Mouse (Mus musculus): ENCODE measurements at regions not wholly inside any gene's neighbourhood (a gene's known extent, or its start where the extent isn't known, plus 50 kb on each side); places are given as distances from the start of the nearest gene placed in this dataset.

DNA sequence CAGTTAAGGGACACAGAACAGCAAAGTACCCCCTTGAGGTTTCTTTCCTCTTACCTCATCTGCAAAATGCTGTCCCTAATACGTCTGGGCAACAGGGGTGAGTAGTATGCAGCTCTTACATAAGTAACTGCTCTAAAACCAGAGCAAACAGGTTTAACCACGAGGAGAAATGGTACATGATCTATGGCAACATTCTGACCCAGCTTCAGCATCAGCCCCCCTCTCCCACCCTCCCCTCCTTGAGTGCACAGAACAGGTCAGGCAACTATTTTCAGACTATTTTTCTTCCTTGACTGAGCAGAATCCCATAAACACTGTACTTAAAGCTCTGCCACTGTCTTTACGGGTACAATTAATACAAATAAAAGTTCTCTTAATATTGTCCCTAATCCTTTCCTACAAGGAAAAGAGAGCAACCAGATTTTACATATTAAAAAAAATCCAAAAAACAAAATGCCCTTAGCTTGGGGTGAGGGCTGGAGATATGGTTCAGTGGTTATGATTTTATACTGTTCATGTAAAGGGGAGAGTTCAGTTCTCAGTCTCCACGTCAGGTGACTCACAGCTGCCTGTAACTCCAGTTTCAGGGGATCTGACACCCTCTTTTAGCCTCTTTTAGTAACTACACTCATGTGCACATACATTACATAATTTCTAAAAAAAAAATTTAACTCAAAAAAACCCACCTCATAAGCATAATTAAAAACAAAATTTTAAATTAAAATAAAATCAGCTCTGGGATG, 69.1 kb upstream of the Spdye4c start:
- no peak overlapping the region for H3K27ac ChIP-seq (ENCODE audit: insufficient read depth, low read depth, low read length)
- no peak for TF ChIP-seq POLR2A (IDR thresholded peaks at IDR 0.05; ENCODE audit: low read depth, low read length)
- TF ChIP-seq CTCF (IDR thresholded peaks at IDR 0.05; ENCODE audit: extremely low read depth, insufficient read length, insufficient replicate concordance, low read depth, low read length): no peak
- WGBS: 41% methylated on average over 4 of the region's 4 CpGs
- no peaks in the 10 kb centered on the region for H3K4me1 ChIP-seq (ENCODE audit: control insufficient read depth, insufficient read depth, insufficient read length, low read length)
- H3K36me3 ChIP-seq (ENCODE audit: control insufficient read depth, insufficient read depth, low read length): no peaks in the 10 kb centered on the region
- H3K27me3 ChIP-seq (ENCODE audit: control insufficient read depth, insufficient read depth, low read length): no peaks in the 10 kb centered on the region
- no peak overlapping the region for H3K4me3 ChIP-seq (ENCODE audit: low read depth, low read length)

DNA sequence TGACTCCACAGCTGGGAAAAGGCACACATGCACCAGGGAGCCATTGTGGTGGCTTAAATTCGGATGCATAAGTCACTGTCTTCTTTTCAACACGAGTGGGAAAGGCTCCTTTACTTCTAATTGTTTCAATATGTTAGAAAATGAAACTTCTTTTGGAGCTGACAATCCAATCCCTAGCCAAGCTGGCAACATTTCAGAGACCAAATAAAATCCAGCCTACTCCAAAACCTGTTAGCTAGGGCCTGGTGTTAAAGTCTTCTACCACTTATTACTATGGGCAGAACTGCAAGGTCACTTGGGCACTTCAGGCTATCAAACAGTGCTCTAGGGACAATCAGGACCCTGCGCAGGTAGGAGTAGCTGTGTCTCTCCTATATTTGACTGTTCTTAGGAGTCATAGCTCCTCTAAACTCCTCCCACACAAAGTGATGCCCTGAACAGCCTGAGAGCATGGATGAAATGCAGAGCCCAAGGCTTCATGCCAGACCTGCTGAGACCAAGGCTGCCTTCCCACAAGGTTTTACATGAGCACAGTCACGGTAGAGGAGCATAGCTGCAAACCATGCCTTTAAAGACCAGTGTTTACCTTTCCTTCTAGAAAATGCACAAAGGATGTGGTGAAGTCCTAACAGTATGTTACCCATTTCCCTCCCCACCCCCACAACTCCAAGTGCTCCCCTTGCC, 67.4 kb upstream of the Spdye4c start:
- WGBS: 64% methylated on average over 4 of the region's 4 CpGs
- no peak for TF ChIP-seq CTCF (IDR thresholded peaks at IDR 0.05; ENCODE audit: extremely low read depth, insufficient read length, insufficient replicate concordance, low read depth, low read length)
- TF ChIP-seq POLR2A (IDR thresholded peaks at IDR 0.05; ENCODE audit: low read depth, low read length): no peak
- Histone ChIP-seq H3K4me1 (ENCODE audit: control insufficient read depth, insufficient read depth, insufficient read length, low read length) (no peaks in the 10 kb centered on the region), H3K27ac (ENCODE audit: insufficient read depth, low read depth, low read length) (no peak overlapping the region), H3K36me3 (ENCODE audit: control insufficient read depth, insufficient read depth, low read length) (no peaks in the 10 kb centered on the region), H3K27me3 (ENCODE audit: control insufficient read depth, insufficient read depth, low read length) (no peaks in the 10 kb centered on the region), H3K4me3 (ENCODE audit: low read depth, low read length) (no peak overlapping the region)

DNA sequence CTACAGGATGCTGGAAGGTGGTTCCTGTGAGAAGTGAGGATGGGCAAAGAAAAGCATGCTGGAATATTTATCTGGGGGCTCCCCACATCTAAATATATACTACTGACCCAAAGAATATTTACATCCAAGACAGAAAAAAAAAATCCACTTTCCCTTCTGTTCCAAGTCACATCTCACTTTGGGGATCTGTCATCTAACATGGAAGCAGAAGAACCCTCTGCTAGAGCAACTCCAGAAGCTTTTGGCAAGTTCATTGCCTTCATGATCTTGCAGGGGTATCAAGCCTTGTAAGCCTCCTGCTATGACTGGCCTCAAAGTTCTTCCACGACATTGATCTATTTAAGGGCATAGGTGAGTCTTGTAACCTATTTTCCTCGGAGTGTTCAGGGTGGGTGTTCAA, 64.9 kb upstream of the Spdye4c start:
- WGBS: 79% methylated on average over 2 of the region's 2 CpGs
- H3K4me3 ChIP-seq (ENCODE audit: low read depth, low read length): no peak overlapping the region
- TF ChIP-seq CTCF (IDR thresholded peaks at IDR 0.05; ENCODE audit: extremely low read depth, insufficient read length, insufficient replicate concordance, low read depth, low read length): no peak
- TF ChIP-seq POLR2A (IDR thresholded peaks at IDR 0.05; ENCODE audit: low read depth, low read length): no peak
- H3K27ac ChIP-seq (ENCODE audit: insufficient read depth, low read depth, low read length): no peak overlapping the region
- no peaks in the 10 kb centered on the region for H3K4me1 ChIP-seq (ENCODE audit: control insufficient read depth, insufficient read depth, insufficient read length, low read length)
- H3K36me3 ChIP-seq (ENCODE audit: control insufficient read depth, insufficient read depth, low read length): no peaks in the 10 kb centered on the region
- no peaks in the 10 kb centered on the region for H3K27me3 ChIP-seq (ENCODE audit: control insufficient read depth, insufficient read depth, low read length)

DNA sequence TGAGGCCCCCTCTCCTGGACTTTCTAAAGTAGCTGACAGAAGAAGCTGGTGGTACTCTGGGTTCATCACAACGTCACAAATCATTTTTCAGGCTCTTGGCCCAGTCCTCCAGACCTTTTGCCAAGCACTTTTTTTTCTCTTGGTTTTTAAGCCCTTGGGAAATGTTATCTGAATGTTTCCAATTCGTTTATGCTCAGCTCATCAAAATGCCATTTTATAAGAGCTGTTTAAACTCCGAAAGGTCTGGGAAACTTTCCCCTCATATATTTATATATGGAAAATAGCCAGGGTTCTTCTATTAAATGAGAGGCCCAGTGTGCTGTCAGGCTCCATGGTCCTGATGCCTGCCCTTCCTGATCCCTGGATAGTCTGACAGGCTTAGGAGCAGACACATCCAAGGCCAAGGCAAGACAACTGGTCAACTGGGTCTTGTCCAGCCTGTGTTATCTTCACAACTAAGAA, 64.1 kb upstream of the Spdye4c start:
- Histone ChIP-seq H3K4me1 (ENCODE audit: control insufficient read depth, insufficient read depth, insufficient read length, low read length) (no peaks in the 10 kb centered on the region), H3K27ac (ENCODE audit: insufficient read depth, low read depth, low read length) (no peak overlapping the region), H3K4me3 (ENCODE audit: low read depth, low read length) (no peak overlapping the region), H3K27me3 (ENCODE audit: control insufficient read depth, insufficient read depth, low read length) (no peaks in the 10 kb centered on the region), H3K36me3 (ENCODE audit: control insufficient read depth, insufficient read depth, low read length) (no peaks in the 10 kb centered on the region)
- TF ChIP-seq CTCF (IDR thresholded peaks at IDR 0.05; ENCODE audit: extremely low read depth, insufficient read length, insufficient replicate concordance, low read depth, low read length) (no peak), POLR2A (IDR thresholded peaks at IDR 0.05; ENCODE audit: low read depth, low read length) (no peak)
- WGBS: 51% methylated on average over 3 of the region's 3 CpGs

DNA sequence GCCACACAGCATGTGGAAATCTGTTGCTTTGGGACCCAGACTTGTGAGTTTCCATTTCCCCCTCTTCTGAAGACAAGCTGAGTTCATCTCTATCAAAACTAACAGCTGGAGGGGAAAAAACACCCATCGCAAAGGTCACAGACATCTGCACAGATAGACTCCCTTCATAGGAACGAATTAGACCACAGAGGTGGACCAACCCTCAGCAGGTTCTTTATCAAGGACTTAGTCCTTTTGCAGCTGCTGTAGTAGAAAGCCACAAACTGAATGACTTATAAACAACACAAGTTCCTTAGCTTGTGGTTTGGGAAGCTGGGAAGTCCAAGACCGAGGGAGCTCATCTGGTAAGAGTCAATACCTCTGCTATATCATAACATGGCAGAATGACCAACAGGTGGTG, 54.7 kb upstream of the Spdye4c start:
- no peak overlapping the region for H3K27ac ChIP-seq (ENCODE audit: insufficient read depth, low read depth, low read length)
- H3K4me3 ChIP-seq (ENCODE audit: low read depth, low read length): no peak overlapping the region
- no peaks in the 10 kb centered on the region for H3K4me1 ChIP-seq (ENCODE audit: control insufficient read depth, insufficient read depth, insufficient read length, low read length)
- no peaks in the 10 kb centered on the region for H3K36me3 ChIP-seq (ENCODE audit: control insufficient read depth, insufficient read depth, low read length)
- H3K27me3 ChIP-seq (ENCODE audit: control insufficient read depth, insufficient read depth, low read length): no peaks in the 10 kb centered on the region
- TF ChIP-seq POLR2A (IDR thresholded peaks at IDR 0.05; ENCODE audit: low read depth, low read length) (no peak), CTCF (IDR thresholded peaks at IDR 0.05; ENCODE audit: extremely low read depth, insufficient read length, insufficient replicate concordance, low read depth, low read length) (no peak)
- 73% methylated on average over 3 of the region's 3 CpGs for WGBS

DNA sequence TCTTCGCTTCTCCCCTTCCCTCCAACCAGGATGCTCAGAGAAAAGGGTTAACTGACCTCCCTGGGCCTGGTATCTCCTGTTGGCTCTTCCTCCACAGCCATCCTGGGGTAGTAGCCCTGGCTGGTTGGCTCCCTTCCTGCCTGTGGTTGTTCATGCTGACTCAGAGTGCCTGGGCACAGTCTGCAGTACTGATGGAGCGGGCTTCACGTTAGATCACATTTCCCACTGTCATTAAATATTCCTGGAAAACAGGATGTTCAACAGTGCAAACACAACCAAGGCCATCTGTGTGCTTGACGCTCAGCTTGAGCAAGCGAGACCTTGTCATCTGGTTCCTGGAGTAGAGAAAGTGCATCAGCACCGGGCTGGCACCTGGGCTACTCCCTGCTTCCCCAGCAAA, 53.6 kb upstream of the Spdye4c start:
- WGBS: 66% methylated on average over 6 of the region's 6 CpGs

DNA sequence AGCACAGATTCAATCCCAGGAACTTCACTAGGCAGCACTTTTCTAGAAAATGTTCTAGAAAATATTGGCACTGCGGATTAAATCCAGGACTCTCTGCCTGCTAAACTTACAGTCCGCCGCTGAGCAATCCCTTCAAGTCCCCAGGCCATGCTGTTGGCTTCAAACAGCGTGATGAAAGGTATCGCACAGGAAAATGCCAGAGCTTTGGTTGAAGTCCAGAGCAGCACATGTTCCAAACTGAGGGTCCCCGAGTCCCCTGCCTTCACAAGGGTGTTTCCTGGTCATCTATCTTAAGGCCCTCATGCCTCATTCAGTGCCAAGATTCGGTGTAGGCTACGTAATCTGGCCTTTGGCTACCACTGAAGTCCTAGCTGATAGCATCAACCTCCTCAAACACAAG, 52.3 kb upstream of the Spdye4c start:
- Histone ChIP-seq H3K4me3 (ENCODE audit: low read depth, low read length) (no peak overlapping the region), H3K27ac (ENCODE audit: insufficient read depth, low read depth, low read length) (no peak overlapping the region), H3K4me1 (ENCODE audit: control insufficient read depth, insufficient read depth, insufficient read length, low read length) (no peaks in the 10 kb centered on the region), H3K27me3 (ENCODE audit: control insufficient read depth, insufficient read depth, low read length) (no peaks in the 10 kb centered on the region), H3K36me3 (ENCODE audit: control insufficient read depth, insufficient read depth, low read length) (no peaks in the 10 kb centered on the region)
- TF ChIP-seq POLR2A (IDR thresholded peaks at IDR 0.05; ENCODE audit: low read depth, low read length) (no peak), CTCF (IDR thresholded peaks at IDR 0.05; ENCODE audit: extremely low read depth, insufficient read length, insufficient replicate concordance, low read depth, low read length) (no peak)
- 87% methylated on average over 8 of the region's 8 CpGs for WGBS

More for the DNA sequence above, 53.6 kb upstream of the Spdye4c start:
- Histone ChIP-seq H3K4me1 (ENCODE audit: control insufficient read depth, insufficient read depth, insufficient read length, low read length) (no peaks in the 10 kb centered on the region), H3K27ac (ENCODE audit: insufficient read depth, low read depth, low read length) (no peak overlapping the region), H3K4me3 (ENCODE audit: low read depth, low read length) (no peak overlapping the region), H3K27me3 (ENCODE audit: control insufficient read depth, insufficient read depth, low read length) (no peaks in the 10 kb centered on the region), H3K36me3 (ENCODE audit: control insufficient read depth, insufficient read depth, low read length) (no peaks in the 10 kb centered on the region)
- no peak for TF ChIP-seq CTCF (IDR thresholded peaks at IDR 0.05; ENCODE audit: extremely low read depth, insufficient read length, insufficient replicate concordance, low read depth, low read length)
- TF ChIP-seq POLR2A (IDR thresholded peaks at IDR 0.05; ENCODE audit: low read depth, low read length): no peak

Data from small intestine, adult 2 months (tissue).